Mouse (Mus musculus) heart, postnatal 0 days (tissue): ENCODE results near the gene Hils1.

Experiments used
- CTCF ChIP-seq: IDR thresholded peaks from 2 replicates; pipeline ENCODE4 v1.5.1; 2016; ENCODE audit warnings: antibody characterized with exemption, control low read depth, low read depth
- EP300 ChIP-seq: IDR thresholded peaks from 2 replicates; pipeline ENCODE4 v1.6.1; 2016; ENCODE audit warnings: antibody characterized with exemption, low read depth

- no peak for TF ChIP-seq CTCF
- no peak for TF ChIP-seq EP300
These were observed 39.6 kb upstream of the Hils1 start for GRCm38 (mm10) chr11:94927771-94928291.
